Mouse (Mus musculus): ENCODE results near the gene Gng2.

DNA sequence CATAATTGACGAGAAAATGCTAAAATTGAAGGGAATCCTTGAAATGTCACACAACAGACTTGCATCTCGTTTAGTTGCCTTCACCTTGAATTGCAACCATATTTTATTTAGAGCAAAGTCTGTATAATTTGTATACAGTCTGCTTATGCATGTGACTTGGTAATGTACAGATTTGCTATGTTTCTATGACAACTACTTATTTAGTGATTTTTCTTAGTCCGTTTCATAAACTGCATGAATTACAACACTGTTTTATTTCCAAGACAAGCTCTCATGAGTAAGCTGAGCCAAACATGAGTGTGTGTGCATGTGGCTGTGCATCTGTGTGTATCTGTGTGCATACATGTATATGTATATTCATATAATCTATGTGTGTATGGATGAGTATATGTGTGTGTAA lies 42.1 kb upstream of the Gng2 start:
- no peak for TF ChIP-seq GATA1 (IDR thresholded peaks at IDR 0.05; ENCODE audit: borderline replicate concordance, low read length)
- TF ChIP-seq FLI1 (IDR thresholded peaks at IDR 0.05; ENCODE audit: low read length): no peak

All from megakaryocyte, embryonic 14.5 days (primary cell).